Mouse (Mus musculus) liver, embryonic 12.5 days (tissue): ENCODE measurements at regions not wholly inside any gene's neighbourhood (a gene's known extent, or its start where the extent isn't known, plus 50 kb on each side); places are given as distances from the start of the nearest gene placed in this dataset.

Experiments
- ATAC-seq: fragments of 200-750 bp; cut with Nextera tagmentation; 2 replicates; pipeline ENCODE4 v1.8.0; 2017; ENCODE audit warnings: moderate number of reproducible peaks, mild to moderate bottlenecking, moderate library complexity
- H3K27ac ChIP-seq: fragments of 300-500 bp; sonication (generic); 2 replicates; pipeline ENCODE4 v1.5.1; 2016; ENCODE audit warnings: mild to moderate bottlenecking
- H3K27me3 ChIP-seq: fragments of 300-500 bp; sonication (generic); replicated peaks from 2 replicates; pipeline ENCODE4 v1.6.1; 2016; ENCODE audit warnings: mild to moderate bottlenecking, moderate library complexity
- H3K36me3 ChIP-seq: fragments of 300-500 bp; sonication (generic); 2 replicates; pipeline ENCODE4 v1.6.1; 2016; ENCODE audit warnings: mild to moderate bottlenecking, moderate library complexity
- H3K4me1 ChIP-seq: fragments of 300-500 bp; sonication (generic); 2 replicates; pipeline ENCODE4 v1.6.1; 2016
- H3K4me2 ChIP-seq: fragments of 300-500 bp; sonication (generic); 2 replicates; pipeline ENCODE4 v1.6.1; 2016; ENCODE audit warnings: mild to moderate bottlenecking, moderate library complexity
- H3K4me3 ChIP-seq: fragments of 300-500 bp; sonication (generic); 2 replicates; pipeline ENCODE4 v1.5.1; 2016; ENCODE audit warnings: mild to moderate bottlenecking, moderate library complexity
- H3K9ac ChIP-seq: fragments of 300-500 bp; sonication (generic); 2 replicates; pipeline ENCODE4 v1.6.1; 2016; ENCODE audit warnings: mild to moderate bottlenecking, moderate library complexity
- H3K9me3 ChIP-seq: fragments of 300-500 bp; sonication (generic); replicated peaks from 2 replicates; pipeline ENCODE4 v1.6.1; 2016; ENCODE audit warnings: mild to moderate bottlenecking, moderate library complexity
- WGBS: fragments of 180-500 bp; shearing (Covaris S2); methylation state at CpG from one replicate; pipeline ENCODE4 v1.1.7; 2016; ENCODE audit not compliant: insufficient replicate concordance; 5-methylcytosine and 5-hydroxymethylcytosine counted together

GRCm38 (mm10) chr8:35020480-35020879, 745.1 kb upstream of the Gm19410 start:
- Histone ChIP-seq H3K4me2 (no peak overlapping the region), H3K9me3 (0 out of 2 replicates have a peak, but pooled peaks cover 4% of the 10 kb centered on the region), H3K36me3 (no peaks in the 10 kb centered on the region), H3K4me3 (no peak overlapping the region), H3K9ac (no peak overlapping the region), H3K4me1 (no peaks in the 10 kb centered on the region), H3K27me3 (no peaks in the 10 kb centered on the region), H3K27ac (no peak overlapping the region)
- WGBS = 79% methylated on average over 8 of the region's 8 CpGs
- ATAC-seq = no peak

- Histone ChIP-seq H3K4me3 (no peak overlapping the region), H3K36me3 (no peaks in the 10 kb centered on the region), H3K27me3 (no peaks in the 10 kb centered on the region), H3K4me2 (no peak overlapping the region), H3K9ac (no peak overlapping the region), H3K4me1 (no peaks in the 10 kb centered on the region), H3K9me3 (0 out of 2 replicates have a peak, but pooled peaks cover 4% of the 10 kb centered on the region), H3K27ac (no peak overlapping the region)
- ATAC-seq = no peak
- WGBS = 57% methylated on average over 6 of the region's 6 CpGs
Measured at GRCm38 (mm10) chr8:35022649-35023048, 742.9 kb upstream of the Gm19410 start.

DNA sequence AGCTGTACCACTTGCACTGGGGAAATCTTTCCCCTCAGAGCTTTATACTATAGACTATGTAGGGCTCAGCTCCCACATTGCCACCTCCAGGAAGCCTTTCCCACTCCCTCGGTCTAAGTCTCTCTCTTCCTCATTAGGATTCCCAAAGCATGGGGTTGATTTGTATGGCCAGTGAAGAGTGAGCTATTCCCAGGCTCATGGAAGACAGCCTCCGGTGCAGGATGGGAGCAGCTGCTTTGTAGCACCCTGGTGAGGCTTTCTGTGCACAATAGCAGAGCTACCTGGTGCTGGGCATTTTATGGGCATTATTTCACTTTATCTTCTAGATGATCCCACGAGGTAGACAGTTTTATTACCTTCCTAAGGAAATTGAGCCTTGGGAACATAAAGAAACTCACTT, 717.8 kb upstream of the Gm19410 start:
- no peak for ATAC-seq
- WGBS = 52% methylated on average over 3 of the region's 3 CpGs
- no peaks in the 10 kb centered on the region for H3K9me3 ChIP-seq

DNA sequence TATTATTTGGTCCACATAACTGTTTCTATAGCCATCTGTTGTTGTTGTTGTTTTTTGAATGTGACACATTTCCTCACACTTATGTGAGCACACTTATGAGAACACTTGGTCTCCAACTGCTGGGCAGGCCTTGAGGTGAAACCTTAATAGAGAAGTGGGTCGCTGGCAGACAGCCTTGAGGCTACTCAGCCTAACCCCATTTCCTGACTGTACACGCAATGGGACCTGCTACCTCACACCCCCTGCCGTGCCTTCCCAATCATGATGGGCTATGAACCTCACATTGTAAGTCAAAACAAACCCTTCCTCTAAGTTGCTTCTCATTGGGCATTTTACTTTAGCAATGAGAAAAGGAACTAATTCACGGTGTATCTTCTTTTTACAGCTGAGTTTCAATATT, 712.1 kb upstream of the Gm19410 start:
- WGBS = 56% methylated on average over 4 of the region's 4 CpGs
- no peak for ATAC-seq
- Histone ChIP-seq H3K4me3 (no peak overlapping the region), H3K27me3 (no peaks in the 10 kb centered on the region), H3K9me3 (0 out of 2 replicates have a peak, but pooled peaks cover 6% of the 10 kb centered on the region), H3K9ac (no peak overlapping the region), H3K36me3 (no peaks in the 10 kb centered on the region), H3K27ac (no peak overlapping the region), H3K4me2 (no peak overlapping the region), H3K4me1 (no peaks in the 10 kb centered on the region)

More for the DNA sequence above, 717.8 kb upstream of the Gm19410 start:
- no peak overlapping the region for H3K9ac ChIP-seq
- no peaks in the 10 kb centered on the region for H3K36me3 ChIP-seq
- H3K27me3 ChIP-seq = no peaks in the 10 kb centered on the region
- no peaks in the 10 kb centered on the region for H3K4me1 ChIP-seq
- no peak overlapping the region for H3K27ac ChIP-seq
- no peak overlapping the region for H3K4me2 ChIP-seq
- H3K4me3 ChIP-seq = no peak overlapping the region

- Histone ChIP-seq H3K4me1 (no peaks in the 10 kb centered on the region), H3K9ac (no peak overlapping the region), H3K36me3 (no peaks in the 10 kb centered on the region), H3K4me2 (no peak overlapping the region), H3K27ac (no peak overlapping the region), H3K4me3 (no peak overlapping the region), H3K27me3 (no peaks in the 10 kb centered on the region), H3K9me3 (no peaks in the 10 kb centered on the region)
- 79% methylated on average over 5 of the region's 5 CpGs for WGBS
- ATAC-seq = no peak
Measured at GRCm38 (mm10) chr8:35061048-35061447, 704.5 kb upstream of the Gm19410 start.

GRCm38 (mm10) chr8:35068228-35068627, 697.4 kb upstream of the Gm19410 start:
- ATAC-seq = no peak
- no peaks in the 10 kb centered on the region for H3K4me1 ChIP-seq
- no peak overlapping the region for H3K4me3 ChIP-seq
- no peak overlapping the region for H3K4me2 ChIP-seq
- no peaks in the 10 kb centered on the region for H3K36me3 ChIP-seq
- 60% methylated on average over 2 of the region's 2 CpGs for WGBS
- no peaks in the 10 kb centered on the region for H3K27me3 ChIP-seq
- no peak overlapping the region for H3K9ac ChIP-seq
- no peaks in the 10 kb centered on the region for H3K9me3 ChIP-seq
- H3K27ac ChIP-seq = no peak overlapping the region

- Histone ChIP-seq H3K27ac (no peak overlapping the region), H3K4me1 (no peaks in the 10 kb centered on the region), H3K9ac (no peak overlapping the region), H3K9me3 (no peaks in the 10 kb centered on the region), H3K36me3 (no peaks in the 10 kb centered on the region), H3K4me3 (no peak overlapping the region), H3K4me2 (no peak overlapping the region), H3K27me3 (no peaks in the 10 kb centered on the region)
- WGBS = 72% methylated on average over 7 of the region's 7 CpGs
- no peak for ATAC-seq
Measured at GRCm38 (mm10) chr8:35070246-35070989, 695.2 kb upstream of the Gm19410 start.

GRCm38 (mm10) chr8:35075971-35076370, 689.6 kb upstream of the Gm19410 start:
- H3K9ac ChIP-seq = no peak overlapping the region
- WGBS = 69% methylated on average over 10 of the region's 10 CpGs
- H3K27me3 ChIP-seq = no peaks in the 10 kb centered on the region
- H3K4me1 ChIP-seq = 0 out of 2 replicates have a peak, but pooled peaks cover 3% of the 10 kb centered on the region
- H3K27ac ChIP-seq = no peak overlapping the region
- no peak overlapping the region for H3K4me3 ChIP-seq
- H3K4me2 ChIP-seq = no peak overlapping the region
- H3K36me3 ChIP-seq = no peaks in the 10 kb centered on the region
- no peak for ATAC-seq
- H3K9me3 ChIP-seq = no peaks in the 10 kb centered on the region

DNA sequence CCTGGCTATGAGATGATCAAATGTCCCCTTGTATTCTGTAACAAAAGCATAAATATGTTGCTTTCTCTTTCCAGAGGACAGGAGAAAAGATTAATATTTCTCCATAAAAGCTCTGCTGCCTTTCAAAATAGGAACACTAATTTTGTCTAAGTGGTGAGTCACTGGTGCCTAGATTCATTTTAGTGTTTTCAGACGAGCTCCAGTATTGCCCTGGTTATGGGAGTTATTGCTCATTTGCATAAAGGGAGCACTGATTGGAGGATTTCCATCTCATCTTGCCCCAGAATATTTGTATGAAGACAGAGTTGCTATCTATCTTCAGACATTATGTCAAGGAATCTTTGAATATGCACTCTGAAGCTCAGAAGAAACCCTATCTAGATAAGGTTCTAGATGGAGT, 682.4 kb upstream of the Gm19410 start:
- Histone ChIP-seq H3K36me3 (no peaks in the 10 kb centered on the region), H3K27ac (no peak overlapping the region), H3K4me2 (no peak overlapping the region), H3K4me3 (no peak overlapping the region), H3K9me3 (no peaks in the 10 kb centered on the region), H3K9ac (no peak overlapping the region), H3K4me1 (no peaks in the 10 kb centered on the region), H3K27me3 (no peaks in the 10 kb centered on the region)
- 24% methylated on average over 1 of the region's 1 CpGs for WGBS
- no peak for ATAC-seq

DNA sequence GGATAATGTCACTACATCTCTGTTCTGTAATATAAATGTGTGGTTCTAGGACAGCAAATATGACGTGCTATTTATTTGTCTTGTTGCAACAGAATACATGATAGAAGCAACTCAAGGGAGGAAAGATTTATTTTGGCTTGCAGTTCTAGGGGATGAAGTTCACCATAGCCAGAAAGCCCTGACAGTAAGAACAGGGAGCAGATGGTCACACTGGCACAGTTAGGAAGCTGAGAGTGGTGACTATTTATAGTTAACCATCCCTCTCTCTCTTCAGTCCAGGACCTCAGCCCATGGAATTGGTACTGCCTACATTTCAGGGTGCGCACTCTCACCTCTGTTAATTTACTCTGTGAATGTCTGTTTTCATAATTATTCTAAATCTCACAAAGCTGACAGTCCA, 678.5 kb upstream of the Gm19410 start:
- H3K4me1 ChIP-seq = no peaks in the 10 kb centered on the region

GRCm38 (mm10) chr8:35088380-35089244, 677.0 kb upstream of the Gm19410 start:
- H3K4me3 ChIP-seq = no peak overlapping the region
- H3K9me3 ChIP-seq = no peaks in the 10 kb centered on the region
- no peaks in the 10 kb centered on the region for H3K27me3 ChIP-seq
- no peak overlapping the region for H3K4me2 ChIP-seq
- H3K27ac ChIP-seq = no peak overlapping the region
- peak; percentile 59 for ATAC-seq
- 69% methylated on average over 18 of the region's 18 CpGs for WGBS
- no peaks in the 10 kb centered on the region for H3K36me3 ChIP-seq
- H3K4me1 ChIP-seq = no peaks in the 10 kb centered on the region
- no peak overlapping the region for H3K9ac ChIP-seq

More for the DNA sequence above, 678.5 kb upstream of the Gm19410 start:
- H3K36me3 ChIP-seq = no peaks in the 10 kb centered on the region
- H3K9ac ChIP-seq = no peak overlapping the region
- H3K9me3 ChIP-seq = no peaks in the 10 kb centered on the region
- H3K27me3 ChIP-seq = no peaks in the 10 kb centered on the region
- no peak for ATAC-seq
- H3K27ac ChIP-seq = no peak overlapping the region
- H3K4me3 ChIP-seq = no peak overlapping the region
- WGBS = 72% methylated on average over 2 of the region's 2 CpGs
- H3K4me2 ChIP-seq = no peak overlapping the region

DNA sequence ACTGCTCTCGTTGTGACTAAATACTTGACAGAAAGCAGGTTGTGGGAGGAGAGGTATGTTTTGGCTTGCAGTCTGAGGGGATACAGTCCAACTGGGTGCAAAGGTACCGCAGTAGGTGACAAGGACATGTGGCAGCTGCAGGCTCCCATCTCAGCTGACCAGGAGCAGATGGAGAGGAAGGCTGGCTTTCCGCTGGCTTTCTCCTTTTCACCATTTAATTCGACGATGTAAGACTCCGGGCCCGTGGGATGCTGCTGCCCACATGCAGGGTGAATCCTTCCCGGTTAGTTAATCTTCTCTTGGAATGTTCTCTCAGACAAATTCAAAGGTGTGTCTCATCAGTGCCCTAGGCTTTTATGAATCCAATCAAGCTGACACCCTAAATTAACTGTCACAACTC, 676.1 kb upstream of the Gm19410 start:
- Histone ChIP-seq H3K4me2 (no peak overlapping the region), H3K4me1 (no peaks in the 10 kb centered on the region), H3K9ac (no peak overlapping the region), H3K27ac (no peak overlapping the region), H3K36me3 (no peaks in the 10 kb centered on the region), H3K4me3 (no peak overlapping the region), H3K27me3 (no peaks in the 10 kb centered on the region), H3K9me3 (no peaks in the 10 kb centered on the region)
- 76% methylated on average over 8 of the region's 8 CpGs for WGBS
- ATAC-seq = no peak
